Mouse (Mus musculus) sigmoid colon, adult 10 weeks (tissue): ENCODE results near the gene Krtdap. TPM values are rescaled to one million over a fixed set of nuclear protein-coding genes. Genes with fewer than 3 reads are reported as not detected.

ENCODE experiments used
- polyA plus RNA-seq: library from polyadenylated mRNA; stranded (reverse); fragments of 350-450 nt; fragmentation: Illumina TruSeq; extraction: RNeasy Lipid Tissue Mini Kit (QIAGEN cat#74804); gene quantifications from one replicate; pipeline ENCODE4 v1.2.3, GENCODE M21; 2014; ENCODE audit warnings: low read depth, low replicate concordance

The Krtdap gene
- not detected for polyA plus RNA-seq

DNA sequence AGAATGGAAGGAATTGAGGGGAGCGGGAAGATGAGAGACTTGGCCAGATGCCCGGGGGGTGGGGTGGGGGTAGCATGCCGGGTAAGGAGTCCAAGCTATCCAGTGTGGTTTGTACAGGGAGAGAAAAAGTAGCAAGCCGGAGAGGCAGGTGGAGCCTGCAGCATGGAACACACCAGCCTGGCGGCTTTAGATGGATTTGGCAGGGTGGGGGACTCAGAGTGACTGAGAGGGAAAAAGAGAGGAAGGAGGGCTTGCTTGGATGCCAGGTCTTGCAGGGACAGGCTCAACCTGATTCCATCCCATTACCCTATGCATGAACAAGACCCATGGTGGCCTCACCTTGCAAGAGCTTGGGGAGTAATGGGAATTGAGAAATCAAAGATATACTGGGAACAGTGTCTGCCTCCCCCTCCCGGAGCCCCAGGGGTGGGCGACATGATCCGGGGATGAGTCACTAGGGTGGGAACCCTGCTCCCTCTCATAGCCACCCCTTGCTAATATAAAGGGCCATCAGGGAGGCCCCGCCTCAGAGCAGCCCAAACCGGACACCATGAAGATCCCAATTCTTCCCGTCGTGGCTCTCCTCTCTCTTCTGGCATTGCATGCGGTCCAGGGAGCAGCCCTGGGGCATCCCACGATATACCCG, at the start of gene Krtdap:
Gene Krtdap (plus strand): TSS at position 520 of the 646 bp plus-strand sequence.

DNA sequence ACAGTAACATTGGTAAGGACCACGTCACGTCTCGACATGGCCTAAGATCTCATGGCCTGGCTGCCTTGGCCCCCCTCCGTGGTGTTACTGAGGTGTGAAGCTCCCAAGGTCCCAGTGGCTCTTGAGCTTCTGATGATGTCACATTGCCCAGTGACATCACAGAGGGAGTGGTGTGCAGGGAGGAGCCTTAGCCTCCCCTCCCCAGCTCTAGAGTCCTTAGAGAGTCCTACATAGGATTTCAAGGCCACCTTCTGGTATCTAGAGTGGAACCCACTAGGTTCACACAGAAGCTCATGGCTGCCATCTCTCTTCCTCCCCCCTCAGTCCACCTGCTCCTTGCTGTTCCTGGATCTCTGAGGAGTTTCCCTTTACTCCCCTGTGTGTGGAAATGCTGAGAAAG, 44.1 kb upstream of the Krtdap start, which contains the start of gene Gapdhs:
Gene Gapdhs (minus strand): TSS at position 65 of the 400 bp plus-strand sequence.

DNA sequence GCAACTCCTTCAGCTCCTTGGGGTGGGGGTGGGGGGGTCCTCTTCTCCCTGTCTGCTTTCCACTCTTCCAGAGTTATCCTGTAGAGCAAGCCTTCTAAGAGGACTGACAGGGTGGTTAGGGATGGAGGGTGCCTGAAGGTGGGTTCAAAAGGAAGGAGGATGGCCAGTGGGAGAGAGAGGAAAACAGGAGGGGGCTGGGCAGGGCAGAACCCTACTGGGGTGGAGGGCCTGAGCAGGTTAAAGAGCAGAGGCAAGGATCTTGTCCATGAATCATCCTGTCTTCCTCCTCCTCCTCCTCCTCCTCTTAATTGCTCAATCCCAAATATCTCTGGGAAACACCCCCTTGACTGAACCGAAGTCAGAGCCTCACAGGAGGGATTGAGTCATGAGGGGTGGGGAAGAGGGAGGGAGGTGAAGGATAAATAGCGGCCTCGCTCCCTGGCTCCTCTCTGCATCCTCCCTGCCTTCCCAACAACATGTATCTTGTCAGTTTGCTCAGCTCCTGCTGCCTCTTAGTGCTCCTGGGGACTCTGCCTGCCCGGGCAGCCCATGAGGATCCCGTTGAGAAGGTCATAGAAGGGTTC, 36.5 kb upstream of the Krtdap start, which contains the start of gene Sbsn:
Gene Sbsn (plus strand): TSS at position 386 of the 584 bp plus-strand sequence.

DNA sequence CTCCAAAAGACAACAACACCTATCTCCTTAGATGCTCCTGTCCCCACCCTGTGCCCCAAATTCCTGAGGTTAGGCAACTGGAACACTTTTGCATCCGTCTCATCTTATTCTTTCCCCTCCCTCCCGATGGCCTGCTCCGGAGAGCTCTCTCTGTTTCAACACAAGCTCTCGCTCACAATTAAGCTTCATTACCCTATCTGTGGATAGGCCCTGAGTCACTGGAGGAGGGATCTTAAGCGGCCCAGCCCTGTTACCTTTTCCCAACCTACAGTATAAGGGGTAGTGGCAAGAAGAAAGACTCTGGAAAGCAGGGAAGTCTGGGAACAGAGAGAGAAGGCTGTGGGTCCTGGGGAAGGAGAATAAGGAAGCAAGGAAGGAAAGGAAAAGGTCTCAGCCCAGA, 24.2 kb upstream of the Krtdap start, which contains the start of gene Dmkn:
Gene Dmkn (plus strand): TSS at position 301 of the 400 bp plus-strand sequence.

DNA sequence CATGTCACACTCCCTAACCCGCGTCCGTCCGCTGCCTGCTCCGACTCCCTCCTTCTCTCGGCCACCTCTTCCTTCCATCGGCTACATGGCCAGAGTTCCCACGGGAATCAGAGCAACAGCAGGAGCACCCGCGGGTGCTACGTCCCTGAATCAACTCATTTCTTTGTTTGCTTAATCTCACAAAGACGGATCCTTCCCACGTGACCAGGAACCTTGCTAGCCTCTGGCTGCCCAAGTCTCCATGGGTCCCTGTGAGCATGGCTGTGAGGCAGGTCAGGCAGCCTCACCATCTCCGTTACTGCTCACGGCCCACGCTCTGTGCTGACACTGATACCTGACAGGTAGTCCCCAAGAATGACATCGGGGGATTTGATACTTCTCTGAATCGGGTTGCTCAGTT, 36.0 kb downstream of the Krtdap start, which contains the start of gene Ffar2:
Gene Ffar2 (minus strand): TSS at position 101 of the 400 bp plus-strand sequence.

Other genes with a start within 250 kb of the Krtdap start
- 35.6 TPM for gene Hspb6, start 235.7 kb upstream of the Krtdap start, polyA plus RNA-seq
- 2.2 TPM for gene Proser3, start 235.6 kb upstream of the Krtdap start, polyA plus RNA-seq
- 3.1 TPM for gene Lin37, start 228.1 kb upstream of the Krtdap start, polyA plus RNA-seq
- gene U2af1l4, start 224.6 kb upstream of the Krtdap start, polyA plus RNA-seq: 9.0 TPM
- gene Gm49396, start 224.6 kb upstream of the Krtdap start, polyA plus RNA-seq: 6.2 TPM
- gene Psenen, start 224.3 kb upstream of the Krtdap start, polyA plus RNA-seq: 28.7 TPM
- gene Igflr1, start 222.5 kb upstream of the Krtdap start, polyA plus RNA-seq: not detected
- gene Kmt2b, start 199.2 kb upstream of the Krtdap start, polyA plus RNA-seq: 9.5 TPM
- gene Zbtb32, start 189.0 kb upstream of the Krtdap start, polyA plus RNA-seq: not detected
- gene Upk1a, start 175.0 kb upstream of the Krtdap start, polyA plus RNA-seq: not detected
- 1,311 TPM for gene Cox6b1, start 161.7 kb upstream of the Krtdap start, polyA plus RNA-seq
- gene Etv2, start 152.0 kb upstream of the Krtdap start, polyA plus RNA-seq: not detected
- gene Rbm42, start 137.6 kb upstream of the Krtdap start, polyA plus RNA-seq: not detected
- 3.0 TPM for gene Haus5, start 122.9 kb upstream of the Krtdap start, polyA plus RNA-seq
- not detected for gene Pmis2, start 116.3 kb upstream of the Krtdap start, polyA plus RNA-seq
- not detected for gene 2200002J24Rik, start 89.0 kb upstream of the Krtdap start, polyA plus RNA-seq
- not detected for gene Atp4a, start 75.7 kb upstream of the Krtdap start, polyA plus RNA-seq
- gene Tmem147, start 58.4 kb upstream of the Krtdap start, polyA plus RNA-seq: 7.3 TPM
- not detected for gene Gapdhs, start 44.2 kb upstream of the Krtdap start, polyA plus RNA-seq
- 0.69 TPM for gene Sbsn, start 36.4 kb upstream of the Krtdap start, polyA plus RNA-seq
- 2.5 TPM for gene Dmkn, start 24.1 kb upstream of the Krtdap start, polyA plus RNA-seq
- gene Ffar2, start 35.9 kb downstream of the Krtdap start, polyA plus RNA-seq: 11.9 TPM
- not detected for gene Ffar3, start 68.3 kb downstream of the Krtdap start, polyA plus RNA-seq
- gene Ffar1, start 73.7 kb downstream of the Krtdap start, polyA plus RNA-seq: 0.91 TPM
- gene Cd22, start 92.4 kb downstream of the Krtdap start, polyA plus RNA-seq: 9.5 TPM
- gene Mag, start 127.0 kb downstream of the Krtdap start, polyA plus RNA-seq: not detected
- not detected for gene Hamp2, start 136.8 kb downstream of the Krtdap start, polyA plus RNA-seq
- not detected for gene Hamp, start 156.1 kb downstream of the Krtdap start, polyA plus RNA-seq
- gene Usf2, start 168.9 kb downstream of the Krtdap start, polyA plus RNA-seq: 38.3 TPM
- 6.1 TPM for gene Lsr, start 185.6 kb downstream of the Krtdap start, polyA plus RNA-seq
- gene Fam187b, start 185.9 kb downstream of the Krtdap start, polyA plus RNA-seq: 5.0 TPM